Mouse (Mus musculus) stomach, embryonic 16.5 days (tissue): ENCODE measurements around the gene Lrrc28. TPM values are rescaled to one million over a fixed set of nuclear protein-coding genes. Genes with fewer than 3 reads are reported as not detected.

Experiments
- ATAC-seq: fragments of 200-750 bp; cut with Nextera tagmentation; 2 replicates; pipeline ENCODE4 v1.8.0; 2017; ENCODE audit warnings: moderate number of reproducible peaks, moderate TSS enrichment; ENCODE audit not compliant: insufficient read depth, low FRiP score
- H3K27ac ChIP-seq: fragments of 300-500 bp; sonication (generic); 2 replicates; pipeline ENCODE4 v1.5.1; 2014; ENCODE audit warnings: low read length
- H3K27me3 ChIP-seq: fragments of 300-500 bp; sonication (generic); 2 replicates; pipeline ENCODE4 v1.6.1; 2014; ENCODE audit warnings: low read length, control low read depth, mixed read lengths; ENCODE audit not compliant: control insufficient read depth, insufficient read depth
- H3K36me3 ChIP-seq: fragments of 300-500 bp; sonication (generic); 2 replicates; pipeline ENCODE4 v1.6.1; 2014; ENCODE audit warnings: low read length; ENCODE audit not compliant: control insufficient read depth, insufficient read depth
- H3K4me1 ChIP-seq: fragments of 300-500 bp; sonication (generic); 2 replicates; pipeline ENCODE4 v1.6.1; 2014; ENCODE audit warnings: low read length, control low read depth, mixed read lengths; ENCODE audit not compliant: control insufficient read depth, insufficient read depth
- H3K4me2 ChIP-seq: fragments of 300-500 bp; sonication (generic); 2 replicates; pipeline ENCODE4 v1.6.1; 2014; ENCODE audit warnings: low read depth, low read length, mixed read lengths
- H3K4me3 ChIP-seq: fragments of 300-500 bp; sonication (generic); replicated peaks from 2 replicates; pipeline ENCODE4 v1.5.1; 2014; ENCODE audit warnings: mild to moderate bottlenecking, low read length
- H3K9ac ChIP-seq: fragments of 300-500 bp; sonication (generic); 2 replicates; pipeline ENCODE4 v1.6.1; 2014; ENCODE audit warnings: low read length
- H3K9me3 ChIP-seq: fragments of 300-500 bp; sonication (generic); replicated peaks from 2 replicates; pipeline ENCODE4 v1.6.1; 2016; ENCODE audit warnings: low read length, control low read depth; ENCODE audit not compliant: control insufficient read depth
- WGBS: fragments of 180-500 bp; shearing (Covaris S2); extraction: QIAGEN DNeasy Blood & Tissue Kit; methylation state at CpG from one replicate; pipeline ENCODE4 v1.1.7; 2014; 5-methylcytosine and 5-hydroxymethylcytosine counted together
- polyA plus RNA-seq: library from polyadenylated mRNA; unstranded; fragments of >200 nt; fragmentation: Nextera tagmentation; extraction: Ambion mirVana; gene quantifications from 2 replicates; pipeline ENCODE4 v1.2.1, GENCODE M21; 2015

Lrrc28 gene
- polyA plus RNA-seq, 1 experiment from 2014 or later = 22.3 TPM

DNA sequence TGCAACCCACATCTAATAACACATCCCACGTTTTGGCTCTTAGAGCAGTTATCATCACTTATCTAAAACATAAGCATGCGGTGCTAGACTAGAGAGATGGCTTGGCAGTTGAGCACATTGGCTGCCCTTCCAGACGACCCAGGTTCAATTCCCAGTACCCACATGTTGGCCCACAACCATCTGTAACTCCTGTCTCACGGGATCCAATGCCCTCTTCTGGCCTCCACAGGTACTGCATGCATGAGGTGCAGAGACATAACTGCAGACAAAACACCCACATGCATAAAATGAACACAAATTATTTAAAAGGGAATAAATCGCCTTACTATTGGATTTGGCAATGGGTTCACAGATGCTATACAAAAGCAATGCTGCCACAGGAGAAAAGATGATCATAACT lies 12.7 kb downstream of the Lrrc28 start:
- no peak overlapping the region for H3K4me2 ChIP-seq
- H3K9ac ChIP-seq = no peak overlapping the region
- no peaks in the 10 kb centered on the region for H3K27me3 ChIP-seq
- no peak overlapping the region for H3K4me3 ChIP-seq
- no peaks in the 10 kb centered on the region for H3K36me3 ChIP-seq
- ATAC-seq = no peak
- no peaks in the 10 kb centered on the region for H3K9me3 ChIP-seq
- WGBS = 85% methylated on average over 5 of the region's 5 CpGs
- no peak overlapping the region for H3K27ac ChIP-seq
- H3K4me1 ChIP-seq = 0 out of 2 replicates have a peak, but pooled peaks cover 2% of the 10 kb centered on the region

- Histone ChIP-seq H3K4me1 (0 out of 2 replicates have a peak, but pooled peaks cover 2% of the 10 kb centered on the region), H3K9me3 (no peaks in the 10 kb centered on the region), H3K36me3 (no peaks in the 10 kb centered on the region), H3K4me2 (no peak overlapping the region), H3K9ac (no peak overlapping the region), H3K4me3 (no peak overlapping the region), H3K27me3 (no peaks in the 10 kb centered on the region), H3K27ac (no peak overlapping the region)
- 17% methylated on average over 2 of the region's 2 CpGs for WGBS
- no peak for ATAC-seq
Measured at GRCm38 (mm10) chr7:67630817-67631216, 14.3 kb downstream of the Lrrc28 start.

GRCm38 (mm10) chr7:67629681-67630080 lies 15.4 kb downstream of the Lrrc28 start:
- Histone ChIP-seq H3K4me2 (no peak overlapping the region), H3K9ac (no peak overlapping the region), H3K27ac (no peak overlapping the region), H3K9me3 (no peaks in the 10 kb centered on the region), H3K4me3 (no peak overlapping the region), H3K4me1 (0 out of 2 replicates have a peak, but pooled peaks cover 2% of the 10 kb centered on the region), H3K27me3 (no peaks in the 10 kb centered on the region), H3K36me3 (no peaks in the 10 kb centered on the region)
- no peak for ATAC-seq
- 49% methylated on average over 5 of the region's 5 CpGs for WGBS

- ATAC-seq = no peak
- no peak overlapping the region for H3K4me3 ChIP-seq
- no peaks in the 10 kb centered on the region for H3K36me3 ChIP-seq
- no peak overlapping the region for H3K4me2 ChIP-seq
- no peaks in the 10 kb centered on the region for H3K27me3 ChIP-seq
- 0 out of 2 replicates have a peak, but pooled peaks cover 2% of the 10 kb centered on the region for H3K4me1 ChIP-seq
- 86% methylated on average over 5 of the region's 5 CpGs for WGBS
- H3K27ac ChIP-seq = no peak overlapping the region
- no peaks in the 10 kb centered on the region for H3K9me3 ChIP-seq
- no peak overlapping the region for H3K9ac ChIP-seq
Measured at GRCm38 (mm10) chr7:67626671-67627070, 18.4 kb downstream of the Lrrc28 start.

GRCm38 (mm10) chr7:67622151-67622550 lies 22.9 kb downstream of the Lrrc28 start:
- no peaks in the 10 kb centered on the region for H3K27me3 ChIP-seq

DNA sequence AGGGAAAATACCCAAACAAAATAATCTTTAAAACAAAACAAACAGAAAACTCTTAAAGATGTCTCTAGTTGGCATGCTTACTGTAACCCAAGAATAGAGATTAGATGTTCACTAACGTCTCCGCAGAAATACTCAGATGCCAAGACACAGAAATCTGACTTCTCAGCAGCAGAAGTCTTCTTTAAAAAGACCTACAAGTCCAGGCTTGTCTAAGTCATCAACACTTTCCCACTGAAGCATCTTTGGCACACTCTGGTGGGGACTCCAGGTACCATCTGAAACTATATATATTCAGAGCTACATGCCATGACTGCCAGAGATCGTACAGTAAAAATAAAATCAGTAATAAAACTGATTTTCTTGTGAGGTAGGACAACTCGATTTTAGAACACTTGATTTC lies 25.2 kb downstream of the Lrrc28 start:
- Histone ChIP-seq H3K4me1 (no peaks in the 10 kb centered on the region), H3K9me3 (no peaks in the 10 kb centered on the region), H3K4me2 (no peak overlapping the region), H3K27me3 (no peaks in the 10 kb centered on the region), H3K4me3 (no peak overlapping the region), H3K27ac (no peak overlapping the region), H3K9ac (no peak overlapping the region), H3K36me3 (no peaks in the 10 kb centered on the region)
- WGBS = 75% methylated on average over 4 of the region's 4 CpGs
- no peak for ATAC-seq

More at GRCm38 (mm10) chr7:67622151-67622550, 22.9 kb downstream of the Lrrc28 start:
- ATAC-seq = no peak
- H3K36me3 ChIP-seq = no peaks in the 10 kb centered on the region
- H3K4me2 ChIP-seq = no peak overlapping the region
- 75% methylated on average over 3 of the region's 3 CpGs for WGBS
- no peak overlapping the region for H3K9ac ChIP-seq
- H3K4me1 ChIP-seq = no peaks in the 10 kb centered on the region
- H3K4me3 ChIP-seq = no peak overlapping the region
- H3K9me3 ChIP-seq = no peaks in the 10 kb centered on the region
- no peak overlapping the region for H3K27ac ChIP-seq

DNA sequence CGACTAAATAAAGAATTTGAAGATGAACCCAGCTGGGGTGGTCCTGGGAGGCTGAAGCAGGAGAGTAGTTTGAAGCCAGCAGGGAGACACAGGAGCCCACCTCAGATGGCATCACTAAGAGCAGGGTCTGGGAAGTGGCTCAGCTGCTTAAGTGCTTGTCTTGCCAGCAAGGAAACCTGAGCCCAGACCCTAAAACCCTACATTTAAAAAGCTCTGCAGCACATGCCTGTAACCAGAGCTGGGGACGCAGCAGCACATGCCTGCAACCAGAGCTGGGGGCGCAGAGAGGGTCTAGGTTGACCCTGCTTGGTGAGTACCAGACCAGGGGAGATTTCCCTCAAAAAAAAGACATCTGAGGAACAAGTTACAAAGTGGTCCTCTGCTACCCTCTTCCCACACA lies 26.8 kb downstream of the Lrrc28 start:
- no peaks in the 10 kb centered on the region for H3K27me3 ChIP-seq
- 87% methylated on average over 3 of the region's 3 CpGs for WGBS
- no peak overlapping the region for H3K4me3 ChIP-seq
- ATAC-seq = no peak
- H3K4me1 ChIP-seq = no peaks in the 10 kb centered on the region
- no peaks in the 10 kb centered on the region for H3K9me3 ChIP-seq
- no peaks in the 10 kb centered on the region for H3K36me3 ChIP-seq
- H3K4me2 ChIP-seq = no peak overlapping the region
- H3K27ac ChIP-seq = no peak overlapping the region
- H3K9ac ChIP-seq = no peak overlapping the region

DNA sequence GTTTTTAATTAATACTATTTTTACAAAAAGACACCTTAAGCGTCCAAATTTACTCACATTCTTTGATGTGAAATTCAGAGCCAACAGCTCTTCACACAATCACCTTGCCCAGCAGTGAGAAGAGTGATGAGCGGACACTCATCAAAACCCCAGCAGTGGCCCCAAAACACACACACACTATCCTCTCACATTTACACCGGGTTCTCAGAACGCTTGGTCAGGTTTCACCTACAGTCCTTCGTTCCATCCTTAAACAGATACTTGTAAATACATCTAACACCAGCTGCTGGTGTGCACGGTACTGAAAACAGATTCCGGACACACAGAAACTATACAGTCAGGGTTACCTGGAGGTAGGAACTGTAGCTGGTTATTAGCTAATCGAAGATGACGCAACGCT lies 27.4 kb downstream of the Lrrc28 start:
- Histone ChIP-seq H3K27me3 (no peaks in the 10 kb centered on the region), H3K4me2 (no peak overlapping the region), H3K9me3 (no peaks in the 10 kb centered on the region), H3K4me3 (no peak overlapping the region), H3K9ac (no peak overlapping the region), H3K27ac (no peak overlapping the region), H3K36me3 (no peaks in the 10 kb centered on the region), H3K4me1 (no peaks in the 10 kb centered on the region)
- WGBS = 91% methylated on average over 10 of the region's 10 CpGs
- ATAC-seq = no peak

DNA sequence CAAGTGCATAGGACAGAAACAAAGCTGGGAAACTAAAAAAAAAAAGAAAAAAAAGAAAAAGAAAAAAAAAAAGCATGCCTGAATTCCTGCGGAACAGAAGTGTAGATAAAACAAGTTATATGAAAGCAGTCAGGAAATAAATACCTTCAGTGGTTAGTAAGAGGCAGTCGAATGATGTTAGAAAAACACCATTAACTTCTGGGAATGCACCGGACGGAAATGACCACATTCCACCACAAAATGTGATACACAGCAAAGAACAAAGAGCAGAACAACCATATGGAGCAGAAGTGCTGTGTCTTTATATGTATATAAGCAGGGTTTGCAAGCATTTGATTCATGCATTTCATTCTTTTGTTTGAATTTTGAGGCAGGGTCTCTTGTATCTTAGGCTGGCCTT lies 28.2 kb downstream of the Lrrc28 start:
- H3K27ac ChIP-seq = no peak overlapping the region

DNA sequence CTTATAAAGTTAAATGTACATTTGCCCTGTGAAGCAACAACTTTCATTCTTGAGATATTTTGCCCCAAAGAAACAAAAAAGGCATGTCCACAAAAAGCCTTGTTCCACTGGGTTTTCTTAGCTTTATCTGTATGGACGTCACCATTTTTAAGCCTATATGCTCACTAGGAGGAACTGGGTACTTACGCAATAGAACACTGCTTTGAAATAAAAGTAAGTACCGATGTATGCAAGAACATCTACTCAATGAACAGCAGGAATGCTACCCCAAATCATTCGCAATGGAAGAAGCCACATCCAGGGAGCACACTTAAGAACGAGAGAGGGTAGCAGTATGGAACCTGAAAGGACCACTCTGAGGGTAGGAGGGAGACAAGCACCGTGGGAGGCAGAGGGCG lies 30.6 kb downstream of the Lrrc28 start:
- Histone ChIP-seq H3K27ac (no peak overlapping the region), H3K4me1 (no peaks in the 10 kb centered on the region), H3K9me3 (no peaks in the 10 kb centered on the region), H3K4me2 (no peak overlapping the region), H3K27me3 (no peaks in the 10 kb centered on the region), H3K9ac (no peak overlapping the region), H3K4me3 (no peak overlapping the region), H3K36me3 (no peaks in the 10 kb centered on the region)
- no peak for ATAC-seq
- 84% methylated on average over 7 of the region's 7 CpGs for WGBS

More for the DNA sequence above, 28.2 kb downstream of the Lrrc28 start:
- no peak overlapping the region for H3K4me2 ChIP-seq
- no peaks in the 10 kb centered on the region for H3K36me3 ChIP-seq
- no peak overlapping the region for H3K9ac ChIP-seq
- H3K9me3 ChIP-seq = no peaks in the 10 kb centered on the region
- WGBS = 74% methylated on average over 4 of the region's 4 CpGs
- ATAC-seq = no peak
- H3K4me3 ChIP-seq = no peak overlapping the region
- H3K27me3 ChIP-seq = no peaks in the 10 kb centered on the region
- H3K4me1 ChIP-seq = no peaks in the 10 kb centered on the region
